Mouse (Mus musculus): ENCODE results near the gene Map3k20. TPM values are rescaled to one million over a fixed set of nuclear protein-coding genes. Genes with fewer than 3 reads are reported as not detected.

Gene Map3k20
- 43.9 and 44.8 TPM in 2 replicates for polyA plus RNA-seq (2015; fragmentation: Nextera tagmentation; extraction: Ambion mirVana)

DNA sequence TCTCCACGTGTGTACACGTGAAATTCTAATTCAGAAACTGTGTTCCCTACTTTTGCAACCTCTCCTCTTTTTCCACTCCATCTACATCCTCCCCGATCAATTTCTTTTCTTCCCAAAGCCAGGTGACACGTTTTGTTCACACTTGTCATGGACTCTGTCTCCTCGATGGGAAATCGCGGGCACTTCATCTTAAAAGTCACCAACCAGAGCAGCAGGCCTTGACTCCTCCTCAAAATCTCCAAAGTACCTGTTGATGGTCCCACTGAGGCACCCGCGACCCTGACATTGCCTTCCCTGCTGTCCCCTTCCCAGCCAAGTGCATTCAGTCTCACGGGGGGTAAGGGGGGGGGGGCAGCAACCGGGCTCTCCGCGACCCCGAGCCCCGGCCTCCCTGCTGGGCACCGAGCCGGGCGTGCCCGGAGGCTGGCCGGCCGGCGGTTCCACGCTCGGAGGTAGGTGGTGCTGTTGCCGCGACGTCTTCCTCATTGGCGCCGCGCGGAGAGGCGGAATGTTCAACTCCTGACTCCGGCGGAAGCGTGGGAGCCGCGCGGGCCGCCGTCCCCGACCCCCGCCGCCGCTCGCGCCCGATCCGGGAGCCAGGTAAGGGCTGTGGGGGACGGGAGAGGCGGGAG lies at the start of gene Map3k20:
Gene Map3k20 (plus strand): TSS at position 382 of the 632 bp plus-strand sequence.
- Histone ChIP-seq H3K9me3 (no peaks in the 10 kb centered on the region), H3K4me1 (peaks cover 54% of the 10 kb centered on the region), H3K36me3 (no peaks in the 10 kb centered on the region), H3K4me3 (peak within 1 kb of the TSS; percentile 95), H3K4me2 (peak within 1 kb of the TSS; percentile 73), H3K27ac (replicated peaks) (peak within 1 kb of the TSS; percentile 95), H3K27me3 (replicated peaks) (no peaks in the 10 kb centered on the region), H3K9ac (peak within 1 kb of the TSS; percentile 99)
- peak; percentile 68 for ATAC-seq (ENCODE audit: extremely low read depth, insufficient number of reproducible peaks, low FRiP score, low TSS enrichment)
- WGBS: 2% methylated on average over 48 of the region's 50 CpGs

DNA sequence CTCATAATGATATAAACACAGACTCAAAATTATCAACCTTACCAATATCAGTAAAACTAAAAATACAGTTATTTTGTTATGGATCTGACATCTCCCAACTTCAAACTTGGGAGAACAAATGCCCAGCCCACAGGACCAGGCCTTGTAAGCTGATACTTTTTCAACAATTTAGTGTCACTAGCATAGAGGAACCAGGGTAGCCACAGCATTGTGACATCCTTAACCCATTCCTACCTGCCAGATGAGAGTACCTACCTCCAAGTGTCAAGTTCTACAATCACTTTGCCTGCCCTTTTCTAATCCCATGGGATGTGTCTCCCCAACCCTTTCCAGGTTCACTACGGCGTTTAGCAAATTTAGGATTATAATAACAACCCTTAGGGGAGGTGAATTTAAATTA lies 47.0 kb upstream of the Map3k20 start:
- no peak overlapping the region for H3K4me3 ChIP-seq
- H3K27ac ChIP-seq (replicated peaks): no peak overlapping the region
- no peak for ATAC-seq (ENCODE audit: extremely low read depth, insufficient number of reproducible peaks, low FRiP score, low TSS enrichment)
- WGBS: 87% methylated on average over 2 of the region's 2 CpGs
- no peak overlapping the region for H3K9ac ChIP-seq
- no peaks in the 10 kb centered on the region for H3K9me3 ChIP-seq
- no peak overlapping the region for H3K4me2 ChIP-seq
- H3K4me1 ChIP-seq: peaks cover 52% of the 10 kb centered on the region
- no peaks in the 10 kb centered on the region for H3K27me3 ChIP-seq (replicated peaks)
- H3K36me3 ChIP-seq: no peaks in the 10 kb centered on the region

DNA sequence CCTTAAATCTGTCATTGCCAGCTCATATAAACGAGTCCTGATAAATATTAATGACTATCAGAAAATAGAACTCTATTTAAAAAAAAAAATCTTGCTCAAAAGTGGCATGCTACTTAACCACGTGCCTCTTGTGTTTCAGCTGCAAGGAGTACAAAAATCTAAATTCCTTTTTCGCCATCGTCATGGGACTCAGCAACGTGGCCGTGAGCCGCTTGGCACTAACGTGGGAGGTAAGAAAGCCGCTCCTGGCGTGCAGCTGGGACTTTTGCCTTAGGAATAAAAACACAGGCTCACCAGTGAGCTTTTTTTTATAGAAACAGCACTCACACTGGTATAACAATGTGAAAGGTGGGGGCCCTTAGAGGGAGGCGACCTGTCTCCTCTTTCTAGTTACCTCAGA lies 46.5 kb upstream of the Map3k20 start:
- Histone ChIP-seq H3K27ac (replicated peaks) (no peak overlapping the region), H3K4me2 (no peak overlapping the region), H3K36me3 (no peaks in the 10 kb centered on the region), H3K9ac (no peak overlapping the region), H3K4me3 (no peak overlapping the region), H3K27me3 (replicated peaks) (no peaks in the 10 kb centered on the region), H3K4me1 (peaks cover 57% of the 10 kb centered on the region), H3K9me3 (no peaks in the 10 kb centered on the region)
- 85% methylated on average over 11 of the region's 11 CpGs for WGBS
- ATAC-seq (ENCODE audit: extremely low read depth, insufficient number of reproducible peaks, low FRiP score, low TSS enrichment): no peak

DNA sequence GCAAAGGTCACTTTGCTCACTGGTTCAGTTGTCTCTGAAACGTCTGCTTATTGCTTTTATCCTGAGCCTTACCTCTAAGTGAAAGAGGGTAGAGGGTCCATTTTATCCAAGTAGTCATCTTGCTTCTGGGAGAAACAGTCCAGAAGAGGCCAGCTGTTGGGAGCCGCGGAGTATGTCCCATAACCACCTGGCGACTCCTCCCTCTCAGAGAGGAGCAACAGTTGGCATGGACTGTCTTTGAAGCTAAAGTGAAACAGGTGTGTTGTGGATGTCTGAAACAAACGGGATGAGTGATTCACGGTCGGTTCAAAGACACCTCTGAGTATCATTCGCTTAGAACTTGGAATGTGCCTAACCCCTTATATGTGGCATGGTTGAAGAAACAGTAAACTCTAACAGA lies 46.0 kb upstream of the Map3k20 start:
- Histone ChIP-seq H3K27me3 (replicated peaks) (no peaks in the 10 kb centered on the region), H3K4me2 (no peak overlapping the region), H3K4me1 (peaks cover 59% of the 10 kb centered on the region), H3K9me3 (no peaks in the 10 kb centered on the region), H3K4me3 (no peak overlapping the region), H3K27ac (replicated peaks) (peak overlapping the region; percentile 49), H3K36me3 (no peaks in the 10 kb centered on the region), H3K9ac (peak overlapping the region; percentile 37; the same call in 1 of the 2 replicates)
- 79% methylated on average over 8 of the region's 8 CpGs for WGBS
- no peak for ATAC-seq (ENCODE audit: extremely low read depth, insufficient number of reproducible peaks, low FRiP score, low TSS enrichment)

DNA sequence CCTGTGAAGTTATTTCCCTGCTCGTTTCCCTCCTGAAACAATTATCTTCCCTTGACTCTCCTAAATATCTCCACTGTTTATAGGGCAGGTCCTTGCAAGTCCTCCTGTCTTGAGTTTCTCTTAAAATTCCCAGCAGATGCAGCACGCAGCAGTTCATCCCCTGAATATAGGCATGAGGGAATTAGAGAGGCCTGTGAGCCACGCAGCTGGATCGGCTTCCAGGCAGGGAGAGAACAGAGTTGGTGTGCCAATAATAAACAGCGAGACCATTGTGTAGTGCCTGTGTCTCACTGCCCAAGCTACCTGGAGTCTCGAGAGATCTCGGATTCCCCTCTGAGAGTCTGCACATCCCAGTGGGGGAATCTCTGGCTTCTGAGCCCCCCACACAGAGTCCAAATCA lies 45.4 kb upstream of the Map3k20 start:
- peak overlapping the region; percentile 37; the same call in 1 of the 2 replicates for H3K9ac ChIP-seq
- peak overlapping the region; percentile 49 for H3K27ac ChIP-seq (replicated peaks)
- peaks cover 57% of the 10 kb centered on the region for H3K4me1 ChIP-seq
- H3K9me3 ChIP-seq: no peaks in the 10 kb centered on the region
- H3K4me3 ChIP-seq: no peak overlapping the region
- no peak for ATAC-seq (ENCODE audit: extremely low read depth, insufficient number of reproducible peaks, low FRiP score, low TSS enrichment)
- H3K27me3 ChIP-seq (replicated peaks): no peaks in the 10 kb centered on the region
- H3K36me3 ChIP-seq: no peaks in the 10 kb centered on the region
- WGBS: 42% methylated on average over 7 of the region's 7 CpGs
- H3K4me2 ChIP-seq: no peak overlapping the region

DNA sequence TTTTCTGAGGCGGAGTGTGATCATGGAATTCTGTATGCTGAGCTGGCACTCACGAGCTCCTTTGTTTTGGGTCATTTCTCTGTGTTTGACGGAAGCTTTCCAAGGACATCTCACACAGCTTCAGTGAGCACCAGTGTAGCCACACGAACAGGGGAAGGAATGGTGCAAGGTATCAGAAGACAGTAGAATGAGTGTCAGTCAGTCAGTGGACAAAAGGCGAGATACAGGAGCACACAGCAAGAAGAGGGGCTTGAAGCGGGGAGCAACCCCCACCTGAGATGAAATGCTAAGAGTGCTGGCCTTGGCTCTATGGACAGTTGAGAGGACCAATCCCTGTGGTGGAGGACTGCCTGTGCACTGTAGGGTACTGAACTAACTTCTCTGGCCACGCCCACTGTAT lies 44.7 kb upstream of the Map3k20 start:
- 87% methylated on average over 7 of the region's 7 CpGs for WGBS
- H3K9me3 ChIP-seq: no peaks in the 10 kb centered on the region
- H3K36me3 ChIP-seq: no peaks in the 10 kb centered on the region
- H3K4me2 ChIP-seq: no peak overlapping the region
- H3K27ac ChIP-seq (replicated peaks): no peak overlapping the region
- H3K4me1 ChIP-seq: peaks cover 57% of the 10 kb centered on the region
- no peak overlapping the region for H3K4me3 ChIP-seq
- no peaks in the 10 kb centered on the region for H3K27me3 ChIP-seq (replicated peaks)
- no peak overlapping the region for H3K9ac ChIP-seq
- ATAC-seq (ENCODE audit: extremely low read depth, insufficient number of reproducible peaks, low FRiP score, low TSS enrichment): no peak

DNA sequence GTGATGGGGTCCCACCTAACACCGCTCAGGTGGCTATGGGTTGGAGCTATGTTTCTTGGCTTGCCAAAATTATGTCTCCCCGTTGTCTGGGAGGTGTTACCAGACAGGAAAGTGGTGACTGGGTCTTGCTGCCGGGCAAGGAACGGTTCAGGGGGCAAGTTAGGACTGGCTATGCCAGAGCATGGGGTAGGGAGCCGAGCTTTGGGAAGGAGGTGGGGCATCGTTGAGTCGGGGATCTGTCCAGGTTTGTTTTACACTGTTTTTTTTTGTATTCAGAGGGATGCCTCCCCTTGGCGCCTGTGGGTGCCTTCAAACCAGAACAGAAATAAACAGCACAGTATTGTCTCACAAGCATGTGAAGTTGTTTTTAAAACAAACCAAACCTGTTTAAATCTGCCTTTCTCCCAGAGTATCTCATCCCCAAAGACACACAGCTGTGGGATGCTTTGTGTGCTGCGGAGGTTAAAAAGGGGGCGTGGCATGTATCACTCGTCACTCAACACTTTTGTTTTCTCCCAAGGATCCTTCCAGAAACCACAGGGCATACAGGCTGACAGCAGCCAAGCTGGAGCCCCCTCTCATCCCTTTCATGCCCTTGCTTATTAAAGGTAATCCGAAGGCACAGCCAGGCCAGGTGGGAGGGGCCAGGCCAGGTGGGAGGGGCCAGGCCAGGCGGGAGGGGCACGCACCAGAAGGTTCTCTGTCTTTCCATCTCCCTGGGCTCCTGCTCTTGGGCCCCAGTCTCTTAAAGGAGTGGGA lies 43.5 kb upstream of the Map3k20 start:
- no peaks in the 10 kb centered on the region for H3K9me3 ChIP-seq
- no peaks in the 10 kb centered on the region for H3K36me3 ChIP-seq
- H3K4me3 ChIP-seq: peak overlapping the region; percentile 16
- peak overlapping the region; percentile 38; the same call in 1 of the 2 replicates for H3K27ac ChIP-seq (replicated peaks)
- H3K4me2 ChIP-seq: peak overlapping the region; percentile 35
- H3K4me1 ChIP-seq: peaks cover 55% of the 10 kb centered on the region
- peak overlapping the region; percentile 8; the same call in 1 of the 2 replicates for H3K9ac ChIP-seq
- H3K27me3 ChIP-seq (replicated peaks): no peaks in the 10 kb centered on the region
- 49% methylated on average over 14 of the region's 14 CpGs for WGBS
- no peak for ATAC-seq (ENCODE audit: extremely low read depth, insufficient number of reproducible peaks, low FRiP score, low TSS enrichment)

DNA sequence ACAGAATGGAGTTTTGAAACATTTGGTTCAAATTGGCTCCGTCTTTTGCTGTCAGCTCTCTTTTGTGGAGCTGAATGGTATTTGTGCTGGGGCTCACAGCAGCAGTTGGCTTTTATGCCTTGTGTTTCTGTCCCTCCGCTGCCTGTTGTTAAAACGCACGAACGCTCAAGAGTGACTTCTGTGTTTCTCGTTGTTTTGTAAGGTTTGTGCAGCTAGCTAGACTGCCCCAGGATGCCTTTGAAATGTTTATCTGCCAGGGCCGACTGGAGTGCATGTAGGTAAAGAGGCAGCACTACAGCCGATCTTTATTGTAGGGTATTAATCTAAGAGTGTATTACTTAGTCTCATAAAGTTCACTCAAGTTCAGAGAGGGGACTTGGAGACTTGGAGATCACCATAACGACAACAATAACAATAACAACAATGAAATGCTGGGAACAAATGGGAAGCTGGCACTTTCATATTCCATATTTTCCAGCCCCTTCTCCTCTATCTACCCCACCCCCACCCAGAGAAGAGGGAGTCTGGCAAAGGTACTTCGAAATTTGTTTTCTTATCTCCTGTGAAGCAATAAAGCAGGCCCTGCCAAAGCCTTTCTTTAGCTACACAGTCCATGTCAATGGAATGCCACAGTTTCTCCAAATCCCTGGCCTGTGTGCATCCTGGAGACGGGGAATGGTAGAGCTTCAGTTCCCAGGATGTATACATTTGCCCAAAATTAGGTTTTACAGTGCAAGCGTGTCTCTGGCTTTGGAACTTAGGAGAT lies 42.3 kb upstream of the Map3k20 start:
- no peaks in the 10 kb centered on the region for H3K36me3 ChIP-seq
- H3K9me3 ChIP-seq: no peaks in the 10 kb centered on the region
- H3K4me3 ChIP-seq: no peak overlapping the region
- no peak for ATAC-seq (ENCODE audit: extremely low read depth, insufficient number of reproducible peaks, low FRiP score, low TSS enrichment)
- no peak overlapping the region for H3K4me2 ChIP-seq
- H3K27ac ChIP-seq (replicated peaks): peak overlapping the region; percentile 85
- WGBS: 51% methylated on average over 12 of the region's 12 CpGs
- H3K4me1 ChIP-seq: peaks cover 55% of the 10 kb centered on the region
- H3K9ac ChIP-seq: peak overlapping the region; percentile 69
- H3K27me3 ChIP-seq (replicated peaks): no peaks in the 10 kb centered on the region

DNA sequence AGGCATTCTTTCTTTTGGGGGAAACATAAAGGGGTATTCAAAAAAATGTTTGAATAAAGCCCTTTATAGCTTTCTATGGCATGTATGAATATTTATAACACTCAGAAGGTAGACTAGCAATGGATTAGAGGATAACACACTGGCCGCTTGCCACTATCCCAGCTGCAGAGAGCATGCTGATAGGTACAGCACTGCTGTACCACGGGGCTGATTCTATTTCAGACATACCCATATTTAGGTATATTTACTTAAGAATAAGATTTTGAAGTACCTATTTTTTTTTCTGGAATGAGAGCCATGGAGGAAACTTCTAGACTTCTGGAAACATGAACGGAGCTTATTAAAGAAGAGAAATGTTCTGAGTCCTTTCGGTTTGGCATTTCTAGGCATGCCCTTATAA lies 39.8 kb upstream of the Map3k20 start:
- Histone ChIP-seq H3K4me2 (no peak overlapping the region), H3K4me3 (no peak overlapping the region), H3K9ac (no peak overlapping the region), H3K9me3 (no peaks in the 10 kb centered on the region), H3K36me3 (no peaks in the 10 kb centered on the region), H3K27me3 (replicated peaks) (no peaks in the 10 kb centered on the region), H3K4me1 (peaks cover 42% of the 10 kb centered on the region), H3K27ac (replicated peaks) (no peak overlapping the region)
- ATAC-seq (ENCODE audit: extremely low read depth, insufficient number of reproducible peaks, low FRiP score, low TSS enrichment): no peak
- 66% methylated on average over 4 of the region's 4 CpGs for WGBS

DNA sequence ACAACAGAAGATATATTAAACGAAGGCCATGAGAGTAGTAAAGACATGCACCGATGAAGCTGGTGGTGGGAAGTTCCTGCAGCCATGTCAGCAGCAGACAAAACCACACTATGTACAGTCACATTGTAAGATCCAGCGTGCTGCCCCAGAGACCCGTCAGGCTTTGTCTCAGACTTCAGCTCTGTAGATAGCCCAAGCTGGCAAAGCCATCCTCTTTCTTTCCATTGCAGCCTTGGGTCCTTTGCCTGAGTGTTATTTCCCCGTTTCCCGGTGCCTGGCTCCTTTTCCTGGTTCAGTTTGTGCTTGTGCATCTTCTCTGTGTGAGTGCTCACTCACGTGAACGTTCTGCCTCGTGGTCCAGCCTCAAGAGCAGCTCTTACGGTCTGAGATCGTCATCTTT lies 39.1 kb upstream of the Map3k20 start:
- Histone ChIP-seq H3K4me2 (no peak overlapping the region), H3K9ac (no peak overlapping the region), H3K4me3 (no peak overlapping the region), H3K27me3 (replicated peaks) (no peaks in the 10 kb centered on the region), H3K27ac (replicated peaks) (no peak overlapping the region), H3K36me3 (no peaks in the 10 kb centered on the region), H3K4me1 (peaks cover 39% of the 10 kb centered on the region), H3K9me3 (no peaks in the 10 kb centered on the region)
- no peak for ATAC-seq (ENCODE audit: extremely low read depth, insufficient number of reproducible peaks, low FRiP score, low TSS enrichment)
- WGBS: 81% methylated on average over 11 of the region's 11 CpGs

DNA sequence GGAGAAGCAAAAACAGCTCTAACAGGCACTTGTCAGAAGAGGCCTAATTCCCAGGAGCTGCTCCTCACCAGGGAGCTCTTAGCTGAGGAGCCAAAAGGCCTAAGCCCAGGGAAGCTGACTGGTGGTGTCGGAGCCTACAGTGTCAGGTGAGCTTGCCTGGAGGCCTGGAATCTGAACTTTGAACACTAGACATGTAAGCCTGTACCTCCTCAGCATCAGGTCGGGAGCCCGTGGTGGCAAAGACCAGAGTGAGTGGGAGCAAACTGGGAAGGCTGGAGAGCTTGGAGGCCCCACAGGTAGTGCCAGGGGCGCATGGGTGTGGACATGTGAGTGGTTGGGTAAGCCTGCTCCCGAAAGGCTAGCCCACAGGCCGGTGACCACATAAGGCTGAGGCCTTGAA lies 37.6 kb upstream of the Map3k20 start:
- H3K9ac ChIP-seq: no peak overlapping the region
- ATAC-seq (ENCODE audit: extremely low read depth, insufficient number of reproducible peaks, low FRiP score, low TSS enrichment): no peak

More for the DNA sequence above, 37.6 kb upstream of the Map3k20 start:
- Histone ChIP-seq H3K36me3 (no peaks in the 10 kb centered on the region), H3K9me3 (no peaks in the 10 kb centered on the region), H3K4me1 (peaks cover 28% of the 10 kb centered on the region), H3K4me2 (no peak overlapping the region), H3K27ac (replicated peaks) (no peak overlapping the region), H3K27me3 (replicated peaks) (no peaks in the 10 kb centered on the region), H3K4me3 (no peak overlapping the region)
- 85% methylated on average over 6 of the region's 6 CpGs for WGBS
